Mouse (Mus musculus): ENCODE results near the gene Mettl23.
"Not testable (repeated sequence)": the region's sequence is repeated elsewhere in the genome, so short reads cannot be mapped to it uniquely, and the experiment has no call there.

Mettl23 gene

DNA sequence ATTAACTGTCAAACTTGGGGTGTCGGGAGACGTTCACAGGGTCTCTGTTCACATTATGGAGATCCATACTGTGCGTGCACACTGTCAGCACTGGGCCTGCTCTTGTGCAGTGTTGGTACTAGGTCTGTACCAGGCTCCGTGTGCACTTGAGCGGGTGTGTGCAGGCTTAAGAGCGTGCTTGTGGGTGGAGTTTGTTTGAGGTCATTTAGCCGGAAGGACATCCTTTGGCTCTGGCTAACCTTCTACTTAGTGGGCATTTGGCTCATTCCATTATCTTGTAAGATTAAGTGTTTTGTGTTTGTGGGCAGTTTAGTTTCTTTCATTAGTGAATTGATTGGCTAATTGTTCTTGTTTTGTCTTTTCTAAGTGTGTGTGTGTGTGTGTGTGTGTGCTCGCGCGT, 39.4 kb downstream of the Mettl23 start:
- no peak for DNase-seq (ENCODE audit: low spot score)

DNA sequence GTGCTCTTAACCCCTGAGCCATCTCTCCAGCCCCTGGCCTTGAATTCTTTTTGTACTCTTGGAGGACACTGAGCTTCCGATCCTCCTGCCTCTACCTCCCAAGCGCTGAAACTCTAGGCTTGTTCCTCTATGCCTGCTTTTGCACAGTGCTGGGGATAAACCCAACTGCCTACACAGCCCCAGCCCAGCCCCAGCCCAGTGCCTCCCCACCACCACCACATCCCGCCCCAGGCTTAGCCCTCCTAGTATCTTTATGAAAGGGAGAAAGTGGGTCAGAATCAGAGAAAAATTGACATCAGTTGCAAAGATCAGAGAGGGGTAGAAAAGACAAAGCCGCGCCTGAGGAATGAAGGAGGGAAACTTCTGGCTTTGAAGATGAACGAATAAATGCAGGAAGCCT, 41.0 kb downstream of the Mettl23 start:
- no peak for DNase-seq (ENCODE audit: low spot score)

- peak; percentile 97 for DNase-seq (ENCODE audit: low spot score)
Observed at GRCm38 (mm10) chr11:116885275-116886151, 42.4 kb downstream of the Mettl23 start.

GRCm38 (mm10) chr11:116887136-116887535, 44.1 kb downstream of the Mettl23 start:
- no peak for DNase-seq (ENCODE audit: low spot score)

GRCm38 (mm10) chr11:116893532-116894442, 50.7 kb downstream of the Mettl23 start:
- DNase-seq (ENCODE audit: low spot score), result no peak

- no peak for DNase-seq (ENCODE audit: low spot score)
Observed at GRCm38 (mm10) chr11:116895402-116895801, 52.3 kb downstream of the Mettl23 start.

- DNase-seq (ENCODE audit: low spot score), result no peak
Observed at GRCm38 (mm10) chr11:116899247-116899646, 56.2 kb downstream of the Mettl23 start.

- DNase-seq (ENCODE audit: low spot score), result not testable (repeated sequence)
Observed at GRCm38 (mm10) chr11:116902588-116902987, 59.5 kb downstream of the Mettl23 start.
